Mouse (Mus musculus) kidney, postnatal 0 days (tissue): ENCODE data around the gene Aaed1. TPM values are rescaled to one million over a fixed set of nuclear protein-coding genes. Genes with fewer than 3 reads are reported as not detected.

Source experiments
- ATAC-seq: fragments of 200-750 bp; cut with Nextera tagmentation; replicated peaks from 2 replicates; pipeline ENCODE4 v1.8.0; 2017; ENCODE audit warnings: low read depth, moderate number of reproducible peaks, moderate TSS enrichment, moderate library complexity; ENCODE audit not compliant: low FRiP score
- DNase-seq: peaks from one replicate; pipeline ENCODE4 v3.0.0-alpha.2; 2016; ENCODE audit warnings: low spot score
- H3K27ac ChIP-seq: fragments of 300-500 bp; sonication (generic); 2 replicates; pipeline ENCODE4 v1.5.1; 2014; ENCODE audit warnings: mild to moderate bottlenecking
- H3K27me3 ChIP-seq: fragments of 300-500 bp; sonication (generic); 2 replicates; pipeline ENCODE4 v1.6.1; 2014; ENCODE audit warnings: low read length, mixed read lengths; ENCODE audit not compliant: insufficient read depth
- H3K36me3 ChIP-seq: fragments of 300-500 bp; sonication (generic); 2 replicates; pipeline ENCODE4 v1.6.1; 2014; ENCODE audit warnings: low read length, mixed read lengths; ENCODE audit not compliant: insufficient read depth
- H3K4me1 ChIP-seq: fragments of 300-500 bp; sonication (generic); replicated peaks from 2 replicates; pipeline ENCODE4 v1.6.1; 2014; ENCODE audit warnings: antibody characterized with exemption, low read length, mixed read lengths; ENCODE audit not compliant: insufficient read depth
- H3K4me2 ChIP-seq: fragments of 300-500 bp; sonication (generic); 2 replicates; pipeline ENCODE4 v1.6.1; 2014; ENCODE audit warnings: mild to moderate bottlenecking, low read length, moderate library complexity, mixed read lengths
- H3K4me3 ChIP-seq: fragments of 300-500 bp; sonication (generic); replicated peaks from 2 replicates; pipeline ENCODE4 v1.5.1; 2014; ENCODE audit warnings: low read depth, low read length
- H3K9ac ChIP-seq: fragments of 300-500 bp; sonication (generic); 2 replicates; pipeline ENCODE4 v1.6.1; 2014; ENCODE audit warnings: low read depth, low read length
- H3K9me3 ChIP-seq: fragments of 300-500 bp; sonication (generic); replicated peaks from 2 replicates; pipeline ENCODE4 v1.6.1; 2016; ENCODE audit warnings: low read length, inconsistent platforms, mixed read lengths
- CTCF ChIP-seq: IDR thresholded peaks from 2 replicates; pipeline ENCODE4 v1.5.1; 2016; ENCODE audit warnings: antibody characterized with exemption, low read depth, mild to moderate bottlenecking, moderate library complexity
- WGBS: fragments of 180-500 bp; shearing (Covaris S2); extraction: QIAGEN DNeasy Blood & Tissue Kit; methylation state at CpG from one replicate; pipeline ENCODE4 v1.1.7; 2014; 5-methylcytosine and 5-hydroxymethylcytosine counted together
- polyA plus RNA-seq: library from polyadenylated mRNA; unstranded; fragments of >200 nt; fragmentation: Nextera tagmentation; extraction: Ambion mirVana; gene quantifications from 2 replicates; pipeline ENCODE4 v1.2.1, GENCODE M21; 2015

The Aaed1 gene
- polyA plus RNA-seq, 1 experiment from 2014 or later = 53.9 TPM

DNA sequence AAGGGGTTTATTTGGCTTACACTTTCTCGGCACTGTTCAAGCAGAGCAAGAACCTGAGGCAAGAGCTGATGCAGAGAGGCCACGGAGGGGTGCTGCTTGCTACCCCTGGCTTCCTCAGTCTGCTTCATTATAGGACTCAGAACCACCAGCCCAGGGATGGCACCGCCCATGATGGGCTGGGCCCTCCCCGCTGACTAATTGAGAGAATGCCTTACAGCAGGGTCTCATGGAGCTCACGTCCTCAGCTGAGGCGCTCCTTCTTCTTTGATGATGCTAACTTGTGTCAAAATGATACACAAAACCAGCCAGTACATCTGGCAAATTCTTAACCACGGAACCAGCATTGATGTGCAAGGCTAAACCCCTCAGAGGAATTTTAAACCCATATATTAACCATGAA is 71.9 kb downstream of the Aaed1 start:
- Histone ChIP-seq H3K27ac (no peak overlapping the region), H3K4me3 (no peak overlapping the region), H3K4me2 (no peak overlapping the region), H3K9me3 (no peaks in the 10 kb centered on the region), H3K9ac (no peak overlapping the region), H3K27me3 (no peaks in the 10 kb centered on the region), H3K36me3 (no peaks in the 10 kb centered on the region), H3K4me1 (no peaks in the 10 kb centered on the region)
- no peak for TF ChIP-seq CTCF
- DNase-seq = no peak
- ATAC-seq = no peak
- whole genome bisulfite sequencing = 80% methylated on average over 7 of the region's 7 CpGs

DNA sequence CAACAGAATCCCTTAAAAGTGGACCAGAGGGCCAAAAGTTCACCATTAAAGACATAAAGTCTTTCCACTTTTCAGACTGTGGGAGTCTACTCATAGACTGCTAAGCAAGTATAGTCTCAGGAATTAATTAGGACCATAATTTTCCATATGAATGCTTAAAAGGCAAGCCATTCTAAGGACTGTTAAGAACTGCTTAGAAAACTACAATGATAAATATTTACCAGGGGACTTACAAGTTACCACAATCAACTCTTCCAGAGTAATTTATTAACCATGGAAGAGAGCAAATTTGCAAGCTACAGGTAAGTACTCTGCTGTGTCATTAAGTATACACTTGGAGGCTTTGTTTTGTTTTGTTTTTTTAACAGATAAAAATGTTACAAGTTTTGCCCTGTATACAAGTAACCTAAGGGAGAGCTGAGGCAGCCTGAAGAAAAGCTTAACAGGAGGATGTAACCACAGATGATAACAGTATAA is 74.8 kb downstream of the Aaed1 start:
- H3K4me1 ChIP-seq = no peaks in the 10 kb centered on the region
- H3K36me3 ChIP-seq = no peaks in the 10 kb centered on the region
- H3K4me2 ChIP-seq = no peak overlapping the region
- no peak overlapping the region for H3K4me3 ChIP-seq
- TF ChIP-seq CTCF = no peak
- H3K27me3 ChIP-seq = no peaks in the 10 kb centered on the region
- no peak for ATAC-seq
- H3K9me3 ChIP-seq = no peaks in the 10 kb centered on the region
- H3K27ac ChIP-seq = no peak overlapping the region; the same call in 1 of the 2 replicates
- no peak for DNase-seq
- no peak overlapping the region for H3K9ac ChIP-seq

DNA sequence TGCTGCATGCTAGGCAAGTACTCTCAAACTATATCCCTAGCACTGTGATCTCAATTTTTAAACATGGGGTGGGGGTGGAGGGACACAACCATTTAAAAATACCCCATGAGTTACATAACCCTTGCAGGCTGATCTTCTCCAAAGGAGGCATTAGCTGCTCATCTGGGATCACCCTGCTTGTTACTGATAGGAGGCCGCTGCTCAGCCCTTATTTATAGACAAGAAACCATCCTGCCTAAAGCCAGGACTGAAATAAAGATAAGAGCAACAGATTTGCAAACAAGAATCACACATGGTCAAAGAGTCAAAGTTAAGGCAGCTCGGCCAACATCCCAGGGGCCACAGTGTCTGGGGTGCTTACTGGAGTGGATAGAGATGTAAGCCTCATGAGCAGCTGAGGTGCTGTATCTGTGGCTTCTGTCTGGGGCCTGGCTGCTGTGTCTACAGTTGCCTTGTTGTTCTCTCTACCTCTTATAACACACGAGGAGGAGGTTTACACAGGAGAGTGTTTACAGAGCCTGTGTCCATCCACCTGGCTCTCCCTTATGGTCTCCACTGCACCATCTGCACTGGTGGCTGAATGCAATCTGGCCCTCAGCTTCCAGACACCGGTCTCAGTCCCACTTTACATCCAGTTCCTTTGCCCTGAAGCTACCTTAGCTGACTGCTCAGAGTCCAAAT is 75.4 kb downstream of the Aaed1 start:
- TF ChIP-seq CTCF = no peak
- no peak overlapping the region for H3K4me2 ChIP-seq
- H3K27me3 ChIP-seq = no peaks in the 10 kb centered on the region
- H3K4me3 ChIP-seq = no peak overlapping the region
- H3K4me1 ChIP-seq = no peaks in the 10 kb centered on the region
- ATAC-seq (0 out of 2 replicates have a peak, but pooled peaks have one; percentile 43), DNase-seq (no peak)
- H3K9ac ChIP-seq = no peak overlapping the region
- no peak overlapping the region for H3K27ac ChIP-seq
- no peaks in the 10 kb centered on the region for H3K36me3 ChIP-seq
- no peaks in the 10 kb centered on the region for H3K9me3 ChIP-seq
- WGBS = 56% methylated on average over 4 of the region's 4 CpGs

DNA sequence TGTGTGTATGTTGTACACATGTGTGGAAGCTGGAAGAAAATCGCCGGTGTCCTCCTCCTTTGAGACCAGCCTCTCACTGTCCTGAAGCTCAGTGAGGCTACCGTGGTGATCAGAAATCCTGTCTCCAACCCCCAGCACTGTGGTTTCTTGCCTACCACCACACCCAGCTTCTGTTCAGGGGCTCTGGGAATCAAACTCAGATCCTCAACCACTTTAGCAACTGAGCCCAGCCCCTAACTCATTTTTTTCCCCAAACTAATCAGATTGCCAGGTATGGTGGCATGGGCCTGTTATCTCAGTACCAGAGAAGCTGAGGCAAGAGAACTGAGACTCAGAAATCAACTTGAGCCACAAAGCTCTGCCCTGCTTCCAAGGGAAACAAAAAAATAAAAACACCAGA is 76.7 kb downstream of the Aaed1 start:
- no peak for DNase-seq
- Histone ChIP-seq H3K4me2 (no peak overlapping the region), H3K4me3 (no peak overlapping the region), H3K4me1 (no peaks in the 10 kb centered on the region), H3K27ac (no peak overlapping the region), H3K9ac (no peak overlapping the region), H3K27me3 (no peaks in the 10 kb centered on the region), H3K9me3 (no peaks in the 10 kb centered on the region), H3K36me3 (no peaks in the 10 kb centered on the region)
- WGBS = 78% methylated on average over 3 of the region's 3 CpGs
- ATAC-seq = no peak
- TF ChIP-seq CTCF = no peak

DNA sequence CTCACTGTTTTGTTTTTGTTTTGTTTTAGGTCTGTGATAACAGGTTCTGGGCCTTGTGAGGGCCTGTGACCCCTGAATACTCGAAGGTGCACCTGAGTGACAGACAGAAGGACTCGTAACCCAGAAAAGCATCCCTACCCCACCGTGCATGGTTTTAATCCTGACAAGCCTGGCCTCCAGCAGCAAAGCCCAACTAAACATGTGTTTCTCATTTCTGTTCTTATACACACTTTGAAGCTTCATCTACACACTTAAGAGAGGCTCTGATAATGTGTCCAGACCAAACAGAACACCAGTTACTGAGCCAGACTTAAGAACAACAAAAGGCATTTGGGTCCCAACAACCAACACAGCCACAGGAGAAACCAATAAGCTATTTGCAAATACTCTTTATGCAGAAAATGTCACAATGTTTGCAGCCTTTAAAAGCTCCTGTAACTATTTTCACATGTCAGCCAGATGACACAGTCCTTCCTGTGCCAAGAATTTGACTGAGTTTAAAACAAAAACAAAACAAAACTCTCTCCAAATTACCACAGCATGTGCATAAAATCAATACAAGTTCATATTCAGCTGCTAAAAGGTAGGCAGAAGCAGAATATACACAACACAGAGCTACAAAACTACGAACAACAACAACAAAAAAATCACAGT is 77.3 kb downstream of the Aaed1 start:
- Histone ChIP-seq H3K9ac (no peak overlapping the region), H3K27me3 (no peaks in the 10 kb centered on the region), H3K9me3 (no peaks in the 10 kb centered on the region), H3K4me1 (no peaks in the 10 kb centered on the region), H3K4me3 (no peak overlapping the region), H3K4me2 (no peak overlapping the region), H3K36me3 (no peaks in the 10 kb centered on the region), H3K27ac (no peak overlapping the region)
- no peak for TF ChIP-seq CTCF
- peak; percentile 12 for DNase-seq
- WGBS = 53% methylated on average over 4 of the region's 4 CpGs
- ATAC-seq = no peak

DNA sequence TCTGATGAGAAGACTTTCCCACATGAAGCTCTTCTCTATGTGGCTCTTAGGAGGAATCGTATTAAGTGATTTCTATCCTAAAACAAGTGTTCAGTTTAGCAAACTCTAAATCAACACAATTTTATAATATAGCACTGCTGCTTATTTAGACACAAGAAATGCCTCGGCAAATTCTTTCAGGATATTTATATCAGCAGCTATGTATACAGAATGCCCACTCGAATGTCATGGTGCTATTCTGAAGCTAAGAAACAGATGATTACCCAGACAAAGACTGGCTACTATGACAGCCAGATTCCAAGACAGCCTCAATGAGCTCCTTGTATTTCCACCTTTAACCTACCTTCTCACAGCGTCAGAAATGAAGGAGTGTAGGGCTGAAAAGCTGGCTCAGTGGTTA is 79.4 kb downstream of the Aaed1 start:
- WGBS = 85% methylated on average over 4 of the region's 4 CpGs
- TF ChIP-seq CTCF = no peak

More for the DNA sequence above, 79.4 kb downstream of the Aaed1 start:
- Histone ChIP-seq H3K9me3 (no peaks in the 10 kb centered on the region), H3K4me3 (no peak overlapping the region), H3K4me2 (no peak overlapping the region), H3K27me3 (no peaks in the 10 kb centered on the region), H3K9ac (no peak overlapping the region), H3K4me1 (no peaks in the 10 kb centered on the region), H3K27ac (no peak overlapping the region), H3K36me3 (no peaks in the 10 kb centered on the region)
- ATAC-seq = no peak
- DNase-seq = no peak
